Mouse (Mus musculus): ENCODE data around the gene Tac4.

The Tac4 gene

GRCm38 (mm10) chr11:95311425-95311807, 50.1 kb downstream of the Tac4 start:
- DNase-seq (ENCODE audit: low spot score) = no peak

DNA sequence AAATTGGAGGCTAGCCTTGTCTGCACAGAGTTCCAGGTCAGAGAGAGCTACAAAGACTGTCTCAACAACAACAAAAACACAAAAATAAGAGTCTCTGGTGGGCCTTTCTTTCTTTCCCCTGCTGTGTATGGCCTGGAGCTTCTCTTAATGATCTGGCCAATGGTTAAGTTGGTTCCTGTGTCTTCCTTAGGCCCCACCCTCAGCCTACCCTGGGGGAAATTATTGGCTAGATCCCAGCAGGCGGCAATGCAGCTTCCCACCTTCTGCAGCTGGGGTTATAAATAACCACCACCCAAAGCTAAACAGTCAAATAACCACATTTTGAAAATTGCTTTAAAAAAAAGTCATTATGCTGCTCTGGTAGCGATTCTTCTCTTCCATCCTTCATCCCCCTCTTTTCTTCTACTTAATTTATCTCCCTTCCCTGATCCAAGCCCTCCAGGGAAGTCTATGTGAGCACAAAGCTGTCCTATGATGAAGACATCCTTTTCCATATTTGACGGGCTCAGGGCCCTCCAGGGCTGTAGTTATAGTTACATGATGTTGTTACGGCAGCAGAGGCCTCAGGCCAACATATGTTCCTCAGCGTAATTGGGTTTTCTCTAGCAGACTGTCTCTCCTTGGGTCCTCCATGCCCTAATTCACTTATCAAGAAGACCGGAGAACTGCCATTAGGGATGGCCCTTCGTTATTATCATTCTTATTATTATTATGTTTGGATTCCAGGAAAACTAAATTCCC, 54.1 kb downstream of the Tac4 start:
- DNase-seq (ENCODE audit: low spot score) = no peak

DNA sequence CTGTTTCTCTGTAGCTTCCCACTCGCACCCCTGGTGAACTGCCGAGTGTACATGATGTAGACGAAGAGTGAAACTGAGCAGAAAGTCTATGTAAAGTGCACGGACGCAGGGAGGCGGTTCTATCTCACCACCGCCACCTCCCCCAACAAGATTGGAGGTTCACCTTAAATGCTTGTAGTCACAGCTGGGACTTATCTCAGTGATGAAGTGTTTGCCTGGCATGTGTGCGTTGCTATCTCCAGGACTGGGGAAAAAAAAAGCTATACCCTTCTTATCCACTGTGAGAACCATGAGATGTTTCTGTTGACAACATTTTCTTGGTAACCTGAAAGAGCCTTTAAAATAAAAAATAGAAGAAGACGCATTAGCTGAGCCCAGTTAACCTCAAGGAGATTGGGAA, 56.8 kb downstream of the Tac4 start:
- DNase-seq (ENCODE audit: low spot score) = no peak

Measured in urinary bladder, postnatal 25 days (tissue).